Mouse (Mus musculus) CD8-positive naive resting alpha-beta T cell, adult 2 months (primary cell): Measurements from ENCODE around the gene Epsti1.

Source experiments
- DNase-seq, 2 experiments: peaks; one replicate each; pipeline ENCODE4 v3.0.0; 2022; ENCODE audit warnings: low read depth in 2 of 2, low spot score in 2 of 2

Epsti1 gene

GRCm38 (mm10) chr14:77921641-77922040 is 17.6 kb downstream of the Epsti1 start:
- no peak for DNase-seq

GRCm38 (mm10) chr14:77923076-77923865 is 19.2 kb downstream of the Epsti1 start:
- no peak for DNase-seq

GRCm38 (mm10) chr14:77925414-77925813 is 21.4 kb downstream of the Epsti1 start:
- DNase-seq = no peak

- DNase-seq = peak in 1 of 2 experiments; percentile 27
Observed at GRCm38 (mm10) chr14:77926718-77927117, 22.7 kb downstream of the Epsti1 start.

- peak; percentile 62 to 77 for DNase-seq
Observed at GRCm38 (mm10) chr14:77928021-77928420, 24.0 kb downstream of the Epsti1 start.

- no peak for DNase-seq
Observed at GRCm38 (mm10) chr14:77928653-77929052, 24.6 kb downstream of the Epsti1 start.

- peak in 1 of 2 experiments; percentile 15 for DNase-seq
Observed at GRCm38 (mm10) chr14:77929139-77929678, 25.2 kb downstream of the Epsti1 start.

GRCm38 (mm10) chr14:77932150-77933047 is 28.4 kb downstream of the Epsti1 start:
- DNase-seq = no peak

GRCm38 (mm10) chr14:77933243-77933642 is 29.2 kb downstream of the Epsti1 start:
- no peak for DNase-seq

GRCm38 (mm10) chr14:77934431-77934830 is 30.4 kb downstream of the Epsti1 start:
- no peak for DNase-seq

- no peak for DNase-seq
Observed at GRCm38 (mm10) chr14:77941105-77941504, 37.1 kb downstream of the Epsti1 start.

- no peak for DNase-seq
Observed at GRCm38 (mm10) chr14:77942235-77942634, 38.2 kb downstream of the Epsti1 start.

- no peak for DNase-seq
Observed at GRCm38 (mm10) chr14:77942793-77943558, 38.9 kb downstream of the Epsti1 start.

GRCm38 (mm10) chr14:77961741-77962140 is 57.7 kb downstream of the Epsti1 start:
- DNase-seq = no peak

GRCm38 (mm10) chr14:77963525-77963924 is 59.5 kb downstream of the Epsti1 start:
- no peak for DNase-seq

GRCm38 (mm10) chr14:77971355-77971754 is 67.3 kb downstream of the Epsti1 start:
- no peak for DNase-seq

- no peak for DNase-seq
Observed at GRCm38 (mm10) chr14:77974221-77974620, 70.2 kb downstream of the Epsti1 start.

GRCm38 (mm10) chr14:77975702-77976101 is 71.7 kb downstream of the Epsti1 start:
- DNase-seq = no peak

GRCm38 (mm10) chr14:77981516-77981915 is 77.5 kb downstream of the Epsti1 start:
- DNase-seq = no peak

- DNase-seq = no peak
Observed at GRCm38 (mm10) chr14:77997731-77998130, 93.7 kb downstream of the Epsti1 start.

- DNase-seq = no peak
Observed at GRCm38 (mm10) chr14:78004486-78004885, 100.4 kb downstream of the Epsti1 start.
